In the genomic region with DNA sequence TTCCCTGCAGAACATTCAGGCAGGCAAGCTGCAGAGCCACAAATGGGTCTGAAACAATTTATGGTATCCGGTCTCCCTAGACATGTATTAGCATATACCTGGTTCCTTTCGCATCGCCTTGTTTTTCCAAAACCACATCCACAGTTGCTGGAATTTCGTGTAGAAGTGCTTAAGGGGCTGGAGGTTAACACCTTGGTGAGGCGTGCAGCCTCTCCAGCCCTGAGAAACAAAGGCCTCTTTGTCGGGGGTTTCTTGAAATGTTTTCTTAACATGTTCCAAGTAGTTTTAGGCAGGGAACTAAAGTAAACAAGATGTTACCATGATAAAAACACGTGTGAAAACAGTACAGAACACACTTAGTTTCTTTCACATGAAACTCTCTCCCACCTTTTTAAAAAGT, we compare ENCODE assay signal across 16 mouse cellular contexts.
A peak's percentile ranks its signal among the peaks of the same experiment; 100 is the strongest.
DNase-seq lines count a peak whose midpoint lies in the region; ATAC-seq lines count a peak whose summit lies in the region.
"Had no signal": no experiment of that assay in that cellular context is flagged by ENCODE, and none has a peak within 500 bp of the region (broad histone marks: within the 10 kb centered on the region; RNA-seq: fewer than 3 reads in every experiment).

No protein-coding gene starts in this region.

- ATAC-seq in lung, embryonic 15.5 days (ENCODE audit: borderline replicate concordance, extremely low read depth, low FRiP score, low TSS enrichment), result no peak
- no peak for ATAC-seq in embryonic facial prominence, embryonic 12.5 days (ENCODE audit: insufficient number of reproducible peaks, insufficient read depth, low FRiP score, low TSS enrichment)
- no peak for ATAC-seq in limb, embryonic 11.5 days (ENCODE audit: insufficient number of reproducible peaks, low FRiP score, low TSS enrichment, low read depth)
- ATAC-seq: forebrain, embryonic 16.5 days; intestine, postnatal 0 days; liver, postnatal 0 days; midbrain, embryonic 15.5 days had no signal

- no peak for DNase-seq in lung, postnatal 36 days
- DNase-seq in limb, embryonic 11.5 days (ENCODE audit: low spot score), result peak; percentile 36
- no peak for DNase-seq in Muller cell, postnatal 12 days (ENCODE audit: inconsistent ontology term)
- no peak for DNase-seq in kidney, adult 18-20 months
- no peak for DNase-seq in right cerebral cortex, postnatal 36 days (ENCODE audit: low spot score in 2 of 2)
- DNase-seq: heart, adult 2 months; liver; liver, postnatal 0 days had no signal

- H3K27me3 ChIP-seq in lung, embryonic 15.5 days, result no peaks in the 10 kb centered on the region
- H3K27me3 ChIP-seq in embryonic facial prominence, embryonic 12.5 days, result no peaks in the 10 kb centered on the region
- H3K27me3 ChIP-seq in limb, embryonic 11.5 days (ENCODE audit: control insufficient read depth, insufficient read depth, low read length), result no peaks in the 10 kb centered on the region
- H3K27me3 ChIP-seq: midbrain, embryonic 15.5 days had no signal

- H3K9ac ChIP-seq in lung, embryonic 15.5 days, result no peak overlapping the region
- no peak overlapping the region for H3K9ac ChIP-seq in embryonic facial prominence, embryonic 12.5 days
- no peak overlapping the region for H3K9ac ChIP-seq in limb, embryonic 11.5 days (ENCODE audit: low read length)
- H3K9ac ChIP-seq: hindbrain, embryonic 14.5 days; liver, postnatal 0 days; midbrain, embryonic 15.5 days had no signal

- H3K4me1 ChIP-seq in lung, embryonic 15.5 days, result peaks cover 18% of the 10 kb centered on the region
- H3K4me1 ChIP-seq in embryonic facial prominence, embryonic 12.5 days, result peaks cover 21% of the 10 kb centered on the region
- H3K4me1 ChIP-seq in limb, embryonic 11.5 days (ENCODE audit: control insufficient read depth, insufficient read depth, low read length), result peaks cover 4% of the 10 kb centered on the region; the same call in 1 of the 2 replicates

- peak overlapping the region; percentile 30 for H3K27ac ChIP-seq in lung, embryonic 15.5 days
- peak overlapping the region; percentile 70 for H3K27ac ChIP-seq in embryonic facial prominence, embryonic 12.5 days
- peak overlapping the region; percentile 8; the same call in 1 of the 2 replicates for H3K27ac ChIP-seq in limb, embryonic 11.5 days (replicated peaks; ENCODE audit: low read depth, low read length)
- H3K27ac ChIP-seq: heart, adult 2 months; hindbrain, embryonic 14.5 days; kidney, postnatal 0 days; midbrain, embryonic 15.5 days had no signal

- H3K36me3 ChIP-seq in lung, embryonic 15.5 days, result peaks cover 21% of the 10 kb centered on the region; the same call in 1 of the 2 replicates
- peaks cover 37% of the 10 kb centered on the region for H3K36me3 ChIP-seq in embryonic facial prominence, embryonic 12.5 days
- no peaks in the 10 kb centered on the region for H3K36me3 ChIP-seq in limb, embryonic 11.5 days (ENCODE audit: control insufficient read depth, insufficient read depth, low read length)
- H3K36me3 ChIP-seq: midbrain, embryonic 15.5 days had no signal

- no peaks in the 10 kb centered on the region for H3K9me3 ChIP-seq in lung, embryonic 15.5 days
- H3K9me3 ChIP-seq in embryonic facial prominence, embryonic 12.5 days, result no peaks in the 10 kb centered on the region
- H3K9me3 ChIP-seq in limb, embryonic 11.5 days (ENCODE audit: control insufficient read depth, low read length), result no peaks in the 10 kb centered on the region; the same call in 1 of the 2 replicates
- H3K9me3 ChIP-seq: G1E; midbrain, embryonic 15.5 days had no signal

- 54% methylated on average over 7 of the region's 7 CpGs for WGBS in lung, embryonic 15.5 days
- 25% methylated on average over 7 of the region's 7 CpGs for WGBS in embryonic facial prominence, embryonic 12.5 days
- 47% methylated on average over 7 of the region's 7 CpGs for WGBS in limb, embryonic 11.5 days

- no peak overlapping the region for H3K4me3 ChIP-seq in lung, embryonic 15.5 days
- no peak overlapping the region for H3K4me3 ChIP-seq in embryonic facial prominence, embryonic 12.5 days
- H3K4me3 ChIP-seq in limb, embryonic 11.5 days (ENCODE audit: low read depth, low read length), result no peak overlapping the region
- H3K4me3 ChIP-seq: heart, adult 2 months; midbrain, embryonic 15.5 days had no signal

- no peak overlapping the region for H3K4me2 ChIP-seq in lung, embryonic 15.5 days
- no peak overlapping the region for H3K4me2 ChIP-seq in embryonic facial prominence, embryonic 12.5 days (replicated peaks)
- no peak overlapping the region for H3K4me2 ChIP-seq in limb, embryonic 11.5 days (ENCODE audit: low read depth, severe bottlenecking)
- H3K4me2 ChIP-seq: hindbrain, embryonic 14.5 days; midbrain, embryonic 15.5 days had no signal

Comparison
In these comparisons a context has a peak if more than half of its experiments do, and no peak if none do; other contexts are left out.
1. H3K27ac ChIP-seq: peak in every context shown above with its lines; median percentile 70 in embryonic facial prominence, embryonic 12.5 days; 30 in lung, embryonic 15.5 days; 8 in limb, embryonic 11.5 days.